Mouse (Mus musculus) embryonic facial prominence, embryonic 14.5 days (tissue): Measurements from ENCODE around the gene Ppp1r16b. TPM values are rescaled to one million over a fixed set of nuclear protein-coding genes. Genes with fewer than 3 reads are reported as not detected.

Experiments
- ATAC-seq: fragments of 200-750 bp; cut with Nextera tagmentation; 2 replicates; pipeline ENCODE4 v1.8.0; 2017; ENCODE audit warnings: low read depth, moderate number of reproducible peaks, moderate TSS enrichment
- DNase-seq: peaks from one replicate; pipeline ENCODE4 v3.0.0-alpha.2; 2015; ENCODE audit warnings: low spot score
- H3K27ac ChIP-seq: fragments of 300-500 bp; sonication (generic); replicated peaks from 2 replicates; pipeline ENCODE4 v1.5.1; 2014; ENCODE audit warnings: low read depth, mild to moderate bottlenecking, low read length, moderate library complexity
- H3K27me3 ChIP-seq: fragments of 300-500 bp; sonication (generic); replicated peaks from 2 replicates; pipeline ENCODE4 v1.6.1; 2014; ENCODE audit warnings: low read length; ENCODE audit not compliant: control insufficient read depth, insufficient read depth
- H3K36me3 ChIP-seq: fragments of 300-500 bp; sonication (generic); 2 replicates; pipeline ENCODE4 v1.6.1; 2014; ENCODE audit warnings: low read length, mixed read lengths; ENCODE audit not compliant: control insufficient read depth, insufficient read depth
- H3K4me1 ChIP-seq: fragments of 300-500 bp; sonication (generic); 2 replicates; pipeline ENCODE4 v1.6.1; 2014; ENCODE audit warnings: antibody characterized with exemption, low read length; ENCODE audit not compliant: control insufficient read depth, insufficient read depth
- H3K4me2 ChIP-seq: fragments of 300-500 bp; sonication (generic); 2 replicates; pipeline ENCODE4 v1.6.1; 2014; ENCODE audit warnings: low read depth, mild to moderate bottlenecking, low read length, moderate library complexity, mixed read lengths
- H3K4me3 ChIP-seq: fragments of 300-500 bp; sonication (generic); 2 replicates; pipeline ENCODE4 v1.5.1; 2014; ENCODE audit warnings: low read depth, mild to moderate bottlenecking, low read length
- H3K9ac ChIP-seq: fragments of 300-500 bp; sonication (generic); 2 replicates; pipeline ENCODE4 v1.6.1; 2014; ENCODE audit warnings: low read depth, mild to moderate bottlenecking, low read length, moderate library complexity, mixed read lengths
- H3K9me3 ChIP-seq: fragments of 300-500 bp; sonication (generic); 2 replicates; pipeline ENCODE4 v1.6.1; 2016; ENCODE audit warnings: low read length; ENCODE audit not compliant: control insufficient read depth
- WGBS: fragments of 180-500 bp; shearing (Covaris S2); extraction: QIAGEN DNeasy Blood & Tissue Kit; methylation state at CpG from one replicate; pipeline ENCODE4 v1.1.7; 2014; 5-methylcytosine and 5-hydroxymethylcytosine counted together
- polyA plus RNA-seq: library from polyadenylated mRNA; unstranded; fragments of >200 nt; fragmentation: Nextera tagmentation; extraction: Ambion mirVana; gene quantifications from 2 replicates; pipeline ENCODE4 v1.2.1, GENCODE M21; 2014

The Ppp1r16b gene
- polyA plus RNA-seq, 1 experiment from 2014 or later, result 4.3 TPM

- no peaks in the 10 kb centered on the region for H3K9me3 ChIP-seq
- H3K9ac ChIP-seq, result no peak overlapping the region
- WGBS, result 77% methylated on average over 12 of the region's 12 CpGs
- H3K4me3 ChIP-seq, result no peak overlapping the region
- no peak overlapping the region for H3K27ac ChIP-seq
- no peaks in the 10 kb centered on the region for H3K27me3 ChIP-seq
- H3K36me3 ChIP-seq, result no peaks in the 10 kb centered on the region
- no peaks in the 10 kb centered on the region for H3K4me1 ChIP-seq
- DNase-seq, result no peak
- ATAC-seq, result no peak
- no peak overlapping the region for H3K4me2 ChIP-seq
Observed at GRCm38 (mm10) chr2:158718816-158719549, 53.8 kb downstream of the Ppp1r16b start.

GRCm38 (mm10) chr2:158720715-158721370, 55.6 kb downstream of the Ppp1r16b start:
- Histone ChIP-seq H3K4me3 (no peak overlapping the region), H3K27me3 (no peaks in the 10 kb centered on the region), H3K4me1 (no peaks in the 10 kb centered on the region), H3K4me2 (no peak overlapping the region), H3K9ac (no peak overlapping the region), H3K27ac (no peak overlapping the region), H3K36me3 (no peaks in the 10 kb centered on the region), H3K9me3 (no peaks in the 10 kb centered on the region)
- no peak for DNase-seq
- WGBS, result 74% methylated on average over 16 of the region's 16 CpGs
- ATAC-seq, result no peak

GRCm38 (mm10) chr2:158721481-158721880, 56.3 kb downstream of the Ppp1r16b start:
- 65% methylated on average over 3 of the region's 3 CpGs for WGBS
- H3K4me3 ChIP-seq, result no peak overlapping the region
- H3K4me2 ChIP-seq, result no peak overlapping the region
- H3K9ac ChIP-seq, result no peak overlapping the region
- H3K4me1 ChIP-seq, result no peaks in the 10 kb centered on the region
- DNase-seq (no peak), ATAC-seq (no peak)
- H3K9me3 ChIP-seq, result no peaks in the 10 kb centered on the region
- no peaks in the 10 kb centered on the region for H3K36me3 ChIP-seq
- no peaks in the 10 kb centered on the region for H3K27me3 ChIP-seq
- H3K27ac ChIP-seq, result no peak overlapping the region

GRCm38 (mm10) chr2:158722135-158722534, 56.9 kb downstream of the Ppp1r16b start:
- no peak overlapping the region for H3K27ac ChIP-seq
- no peak overlapping the region for H3K4me3 ChIP-seq
- no peak overlapping the region for H3K4me2 ChIP-seq
- no peaks in the 10 kb centered on the region for H3K4me1 ChIP-seq
- DNase-seq (no peak), ATAC-seq (no peak)
- no peaks in the 10 kb centered on the region for H3K27me3 ChIP-seq
- no peaks in the 10 kb centered on the region for H3K9me3 ChIP-seq
- 67% methylated on average over 4 of the region's 4 CpGs for WGBS
- H3K9ac ChIP-seq, result no peak overlapping the region
- H3K36me3 ChIP-seq, result no peaks in the 10 kb centered on the region

GRCm38 (mm10) chr2:158722991-158723551, 57.9 kb downstream of the Ppp1r16b start:
- DNase-seq (no peak), ATAC-seq (no peak)
- no peak overlapping the region for H3K4me3 ChIP-seq
- no peak overlapping the region; the same call in 1 of the 2 replicates for H3K27ac ChIP-seq
- no peaks in the 10 kb centered on the region for H3K4me1 ChIP-seq
- 34% methylated on average over 6 of the region's 6 CpGs for WGBS
- H3K27me3 ChIP-seq, result no peaks in the 10 kb centered on the region
- no peaks in the 10 kb centered on the region for H3K36me3 ChIP-seq
- no peak overlapping the region for H3K4me2 ChIP-seq
- H3K9me3 ChIP-seq, result no peaks in the 10 kb centered on the region
- no peak overlapping the region for H3K9ac ChIP-seq

- Histone ChIP-seq H3K9me3 (no peaks in the 10 kb centered on the region), H3K36me3 (no peaks in the 10 kb centered on the region), H3K27me3 (no peaks in the 10 kb centered on the region), H3K9ac (no peak overlapping the region), H3K4me1 (no peaks in the 10 kb centered on the region), H3K27ac (no peak overlapping the region), H3K4me2 (no peak overlapping the region), H3K4me3 (no peak overlapping the region)
- 43% methylated on average over 6 of the region's 6 CpGs for WGBS
- ATAC-seq (no peak), DNase-seq (no peak)
Observed at GRCm38 (mm10) chr2:158723806-158724205, 58.6 kb downstream of the Ppp1r16b start.

GRCm38 (mm10) chr2:158726252-158726651, 61.1 kb downstream of the Ppp1r16b start:
- Histone ChIP-seq H3K4me3 (no peak overlapping the region), H3K27ac (no peak overlapping the region), H3K27me3 (no peaks in the 10 kb centered on the region), H3K9ac (no peak overlapping the region), H3K4me1 (no peaks in the 10 kb centered on the region), H3K36me3 (no peaks in the 10 kb centered on the region), H3K4me2 (no peak overlapping the region), H3K9me3 (no peaks in the 10 kb centered on the region)
- 68% methylated on average over 6 of the region's 6 CpGs for WGBS
- DNase-seq (no peak), ATAC-seq (no peak)

GRCm38 (mm10) chr2:158728061-158728815, 63.0 kb downstream of the Ppp1r16b start:
- Histone ChIP-seq H3K4me1 (no peaks in the 10 kb centered on the region), H3K4me2 (no peak overlapping the region), H3K4me3 (no peak overlapping the region), H3K9ac (no peak overlapping the region), H3K27ac (no peak overlapping the region), H3K9me3 (no peaks in the 10 kb centered on the region), H3K27me3 (no peaks in the 10 kb centered on the region), H3K36me3 (no peaks in the 10 kb centered on the region)
- WGBS, result 46% methylated on average over 6 of the region's 7 CpGs
- DNase-seq (peak; percentile 68), ATAC-seq (no peak)
